Mouse (Mus musculus) lung, adult 18-20 months (tissue): ENCODE data around the gene Mms22l.
"Not testable (repeated sequence)": the region's sequence is repeated elsewhere in the genome, so short reads cannot be mapped to it uniquely, and the experiment has no call there.

ENCODE experiments used
- DNase-seq, 2 experiments: peaks; one replicate each; pipeline ENCODE4 v3.0.0; 2022; ENCODE audit warnings: mixed read lengths in 2 of 2

Mms22l gene

GRCm38 (mm10) chr4:24621422-24622187 lies 125.4 kb downstream of the Mms22l start:
- no peak for DNase-seq

- DNase-seq: no peak
These were observed 129.8 kb downstream of the Mms22l start for GRCm38 (mm10) chr4:24625951-24626584.

GRCm38 (mm10) chr4:24626686-24627085 lies 130.4 kb downstream of the Mms22l start:
- no peak for DNase-seq

- no peak for DNase-seq
These were observed 131.6 kb downstream of the Mms22l start for GRCm38 (mm10) chr4:24627871-24628270.

DNA sequence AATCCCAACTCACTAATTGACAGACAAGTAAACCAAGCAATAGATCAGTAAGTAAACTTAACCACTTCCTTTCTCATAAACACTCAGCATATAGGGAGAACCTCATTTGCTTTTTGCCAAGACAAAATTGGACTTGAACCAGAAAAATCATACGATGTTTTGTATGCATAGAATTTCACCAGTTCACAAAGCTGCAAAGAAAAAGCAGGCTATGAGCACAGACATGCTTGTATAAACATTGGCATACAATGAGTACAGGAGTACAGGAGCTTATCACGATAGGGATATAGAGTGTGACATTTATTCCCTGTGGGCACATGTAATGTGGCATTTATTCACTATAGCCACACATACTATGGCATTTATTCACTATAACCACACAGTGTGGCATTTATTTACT lies 134.2 kb downstream of the Mms22l start:
- no peak for DNase-seq

GRCm38 (mm10) chr4:24631177-24631911 lies 135.1 kb downstream of the Mms22l start:
- DNase-seq: no peak

DNA sequence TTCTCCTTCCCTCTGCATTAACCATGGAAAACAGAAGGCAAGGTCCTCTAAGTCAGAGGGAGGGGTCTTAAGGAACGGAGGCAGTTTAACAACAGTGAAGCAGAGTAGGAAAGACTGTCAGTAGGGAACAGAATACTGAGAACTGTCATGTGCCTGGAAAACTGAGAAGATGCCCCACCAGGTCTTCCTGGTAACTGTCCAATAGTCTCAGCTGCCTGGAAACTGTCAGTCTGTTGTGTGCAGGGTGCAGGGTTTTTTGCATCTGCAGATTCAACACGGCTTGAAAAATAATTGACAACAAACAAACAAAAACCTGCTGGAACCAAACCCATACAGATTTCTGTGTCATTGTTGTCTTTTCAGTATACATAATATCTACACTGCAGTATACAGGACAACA lies 146.1 kb downstream of the Mms22l start:
- DNase-seq: no peak

GRCm38 (mm10) chr4:24644735-24645134 lies 148.5 kb downstream of the Mms22l start:
- DNase-seq: not testable (repeated sequence)
